Mouse (Mus musculus) midbrain, embryonic 13.5 days (tissue): ENCODE results near the gene Pifo. TPM values are rescaled to one million over a fixed set of nuclear protein-coding genes. Genes with fewer than 3 reads are reported as not detected.

Experiments used
- polyA plus RNA-seq: library from polyadenylated mRNA; unstranded; fragments of >200 nt; fragmentation: Nextera tagmentation; extraction: Ambion mirVana; gene quantifications from 2 replicates; pipeline ENCODE4 v1.2.1, GENCODE M21; 2015

Gene Pifo
- polyA plus RNA-seq, 1 experiment from 2014 or later, result 3.3 TPM

Other genes with a start within 250 kb of the Pifo start
- gene Rap1a, start 213.3 kb downstream of the Pifo start, polyA plus RNA-seq, result 74.3 and 76.1 TPM in 2 replicates
- 0.24 TPM in 1 of 2 replicates, not detected in the other for gene Adora3, start 143.8 kb downstream of the Pifo start, polyA plus RNA-seq
- gene Tmigd3, start 143.7 kb downstream of the Pifo start, polyA plus RNA-seq, result not detected in 2 replicates
- 0.39 and 0.41 TPM in 2 replicates for gene I830077J02Rik, start 82.0 kb downstream of the Pifo start, polyA plus RNA-seq
- gene Wdr77, start 55.3 kb downstream of the Pifo start, polyA plus RNA-seq, result 107 TPM in 2 replicates
- 541 and 556 TPM in 2 replicates for gene Atp5f1, start 54.5 kb downstream of the Pifo start, polyA plus RNA-seq
- 3.4 and 4.4 TPM in 2 replicates for gene Ovgp1, start 40.9 kb downstream of the Pifo start, polyA plus RNA-seq
- gene Chil5, start 18.2 kb upstream of the Pifo start, polyA plus RNA-seq, result not detected in 2 replicates
- 0.15 and 0.27 TPM in 2 replicates for gene Chia1, start 98.6 kb upstream of the Pifo start, polyA plus RNA-seq
- not detected in 2 replicates for gene Chil3, start 152.9 kb upstream of the Pifo start, polyA plus RNA-seq
- gene Chil4, start 204.9 kb upstream of the Pifo start, polyA plus RNA-seq, result not detected in 2 replicates